Mouse (Mus musculus): Measurements from ENCODE around the gene Mxi1. TPM values are rescaled to one million over a fixed set of nuclear protein-coding genes. Genes with fewer than 3 reads are reported as not detected.
A peak's percentile ranks its signal among the peaks of the same experiment; 100 is the strongest.

Gene Mxi1
- total and polyA plus RNA-seq, 3 experiments, result 29.0 to 60.9 TPM; not detected in 1

DNA sequence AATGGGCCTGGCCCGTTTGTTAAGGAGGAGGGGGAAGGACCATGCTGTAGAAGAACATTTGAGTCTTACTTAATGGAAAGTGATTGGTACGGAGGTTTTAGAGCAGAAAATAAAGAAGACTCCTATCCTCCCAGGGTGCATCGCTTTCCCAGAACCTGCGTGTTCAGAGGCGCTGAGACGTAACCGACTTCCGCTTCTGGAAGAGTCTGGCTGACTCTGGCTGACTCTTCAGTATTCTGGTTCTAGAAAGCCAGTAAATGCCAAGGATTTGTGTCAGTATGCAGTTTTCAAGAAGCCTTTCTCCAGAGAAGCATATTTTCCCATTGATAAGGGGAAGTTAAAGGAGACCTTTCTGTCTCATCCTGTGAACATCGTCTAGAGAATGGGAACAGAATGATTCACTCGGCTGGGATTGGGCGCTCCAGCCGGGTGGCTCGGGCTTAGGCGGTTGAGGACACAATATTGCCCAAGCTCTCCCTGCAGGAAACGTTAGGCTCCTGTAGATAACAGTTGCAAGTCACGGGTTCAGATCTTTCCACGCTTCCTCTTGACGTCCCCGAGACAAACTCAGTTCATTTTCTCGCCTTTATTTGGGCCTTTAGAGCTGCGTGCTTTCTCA is 21.7 kb downstream of the Mxi1 start (continued):
- peak in 1 of 2 experiments; percentile 55; a peak in 2 of 4 replicates for TF ChIP-seq POLR2A (IDR thresholded peaks at IDR 0.05; ENCODE audit: control insufficient read depth in 1 of 2, insufficient read depth in 1 of 2, low read depth in 1 of 2, low read length in 2 of 2, poor library complexity in 1 of 2)
- TF ChIP-seq MAFK (IDR thresholded peaks at IDR 0.05; ENCODE audit: borderline replicate concordance, low read depth, low read length), result no peak
- TF ChIP-seq CHD2 (IDR thresholded peaks at IDR 0.05; ENCODE audit: low read length), result no peak

DNA sequence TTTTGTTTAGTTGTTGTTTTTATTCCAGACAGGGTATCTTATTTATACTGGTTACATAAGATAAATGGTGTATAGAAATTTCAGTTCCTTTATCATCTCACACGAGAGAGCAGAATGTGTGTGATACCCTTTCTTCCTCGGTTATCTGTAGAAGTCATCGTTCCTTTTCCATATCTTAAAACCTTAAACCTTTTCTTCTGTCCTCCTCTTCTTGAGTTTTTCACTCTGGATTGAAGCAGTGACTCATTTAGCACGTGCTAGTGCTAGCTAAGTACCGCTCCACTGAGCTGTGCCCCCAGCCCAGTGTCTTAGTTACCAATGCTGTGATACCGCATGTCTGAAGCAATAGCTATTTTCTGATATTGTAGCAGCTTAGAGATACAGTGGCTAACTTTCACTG is 23.4 kb downstream of the Mxi1 start:
- TF ChIP-seq EP300 (IDR thresholded peaks at IDR 0.05; ENCODE audit: low read depth in 1 of 2, low read length in 2 of 2) (peak; percentile 81 to 84), NRF1 (IDR thresholded peaks at IDR 0.05; ENCODE audit: insufficient read depth, low read depth, low read length, poor library complexity, severe bottlenecking) (no peak), BHLHE40 (IDR thresholded peaks at IDR 0.05; ENCODE audit: borderline replicate concordance, low read depth, low read length) (peak; percentile 80), GATA1 (IDR thresholded peaks at IDR 0.05; ENCODE audit: low read depth, low read length) (peak; percentile 64), USF2 (IDR thresholded peaks at IDR 0.05; ENCODE audit: borderline replicate concordance in 1 of 2, insufficient read depth in 1 of 2, low read depth in 1 of 2, low read length in 2 of 2) (no peak), TBP (IDR thresholded peaks at IDR 0.05; ENCODE audit: low read depth, low read length) (no peak), SIN3A (IDR thresholded peaks at IDR 0.05; ENCODE audit: low read length) (0 out of 2 replicates have a peak, but pooled peaks have one; percentile 31), ETS1 (IDR thresholded peaks at IDR 0.05; ENCODE audit: low read depth, low read length) (0 out of 2 replicates have a peak, but pooled peaks have one; percentile 28), RCOR1 (IDR thresholded peaks at IDR 0.05; ENCODE audit: low read depth, low read length) (peak; percentile 46; the same call in 1 of the 2 replicates), MAX (IDR thresholded peaks at IDR 0.05; ENCODE audit: low read length) (peak; percentile 49; the same call in 1 of the 2 replicates), MXI1 (IDR thresholded peaks at IDR 0.05; ENCODE audit: low read depth, low read length) (peak; percentile 51), ZNF384 (IDR thresholded peaks at IDR 0.05; ENCODE audit: low read depth, low read length) (no peak), MAZ (IDR thresholded peaks at IDR 0.05; ENCODE audit: low read depth, low read length) (no peak), MYC (IDR thresholded peaks at IDR 0.05; ENCODE audit: low read depth, low read length) (0 out of 2 replicates have a peak, but pooled peaks have one; percentile 60), KAT2A (conservative IDR thresholded peaks at IDR 0.05; ENCODE audit: low read depth, low read length) (no peak), TCF12 (IDR thresholded peaks at IDR 0.05; ENCODE audit: low read depth, low read length) (peak; percentile 74)
- Histone ChIP-seq H3K9ac (ENCODE audit: control insufficient read depth, low read depth, low read length, poor library complexity, severe bottlenecking) (no peak overlapping the region), H3K27me3 (ENCODE audit: control insufficient read depth in 1 of 2, insufficient read depth in 2 of 2, low read length in 2 of 2) (no peaks in the 10 kb centered on the region), H3K4me1 (ENCODE audit: control insufficient read depth in 1 of 2, insufficient read depth in 2 of 2, low read length in 2 of 2) (peaks cover 3 to 13% of the 10 kb centered on the region in 2 experiments; a peak in 3 of 4 replicates), H3K27ac (ENCODE audit: control insufficient read depth, low read depth, low read length) (peak overlapping the region; percentile 25; the same call in 1 of the 2 replicates), H3K4me3 (ENCODE audit: control insufficient read depth in 1 of 2, insufficient read depth in 1 of 2, low read depth in 2 of 2, low read length in 2 of 2) (no peak overlapping the region), H3K36me3 (ENCODE audit: control insufficient read depth in 1 of 2, insufficient read depth in 2 of 2, low read length in 2 of 2) (peaks cover 17 to 30% of the 10 kb centered on the region in 2 experiments), H3K9me3 (replicated peaks; ENCODE audit: insufficient read depth, low read length) (no peaks in the 10 kb centered on the region), H3K79me2 (ENCODE audit: control insufficient read depth, insufficient read depth, low read length, poor library complexity) (peaks cover 7% of the 10 kb centered on the region)
- DNase-seq (ENCODE audit: low read depth, low spot score), result peak; percentile 48
